Mouse (Mus musculus): ENCODE results near the gene Sh3bp2. TPM values are rescaled to one million over a fixed set of nuclear protein-coding genes. Genes with fewer than 3 reads are reported as not detected.

Sh3bp2 gene
- polyA plus RNA-seq, 1 experiment from 2014 or later: 25.9 TPM

DNA sequence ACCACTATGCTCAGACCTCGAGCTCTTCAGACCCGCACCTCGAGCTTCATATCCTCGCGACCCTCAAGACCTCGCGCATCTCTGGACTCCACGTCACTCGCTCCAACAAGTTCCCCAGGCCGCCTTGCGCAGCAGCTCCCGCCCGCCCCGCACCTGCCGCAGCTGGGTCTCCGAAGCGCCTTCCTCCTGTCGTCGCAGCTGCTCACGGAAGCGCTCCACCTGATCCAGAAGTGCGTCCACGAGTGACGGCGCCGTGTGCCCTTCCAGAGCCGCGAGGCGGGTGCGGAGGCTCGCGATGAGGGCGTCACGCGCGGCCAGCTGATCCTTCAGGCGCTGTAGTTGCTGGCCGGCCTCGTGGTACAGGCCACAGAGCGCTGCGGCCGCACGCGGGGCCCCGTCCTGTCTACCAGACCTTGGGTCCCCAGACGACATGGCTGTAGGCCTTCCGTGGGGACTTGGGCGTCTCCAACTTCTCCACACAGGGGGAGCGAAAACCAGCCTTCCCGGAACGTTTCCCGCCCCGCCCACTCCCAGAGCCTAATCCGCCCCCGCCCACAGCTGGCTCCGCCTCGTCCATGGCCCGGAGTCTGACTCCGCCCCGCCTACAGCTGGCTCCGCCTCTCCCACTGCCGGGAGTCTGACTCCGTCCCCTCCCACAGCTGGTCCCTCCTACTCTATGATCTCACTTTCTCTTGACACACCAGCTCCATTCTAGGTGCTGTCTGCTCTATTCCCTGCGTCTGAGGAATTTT, 12.0 kb upstream of the Sh3bp2 start, which contains the start of gene Tnip2:
Gene Tnip2, minus strand, starts transcription at position 526 of the 752 bp plus-strand sequence.
- Histone ChIP-seq H3K4me2 (peak within 1 kb of the TSS; percentile 79), H3K9me3 (no peaks in the 10 kb centered on the region), H3K36me3 (replicated peaks) (no peaks in the 10 kb centered on the region), H3K4me1 (peaks cover 9% of the 10 kb centered on the region; the same call in 1 of the 2 replicates), H3K4me3 (peak within 1 kb of the TSS; percentile 62), H3K27me3 (replicated peaks) (0 out of 2 replicates have a peak, but pooled peaks cover 6% of the 10 kb centered on the region), H3K27ac (no peak within 1 kb of the TSS), H3K9ac (peak within 1 kb of the TSS; percentile 66)
- WGBS: under 1% methylated on average over 63 of the region's 64 CpGs
- peak; percentile 97 for ATAC-seq (replicated peaks)

DNA sequence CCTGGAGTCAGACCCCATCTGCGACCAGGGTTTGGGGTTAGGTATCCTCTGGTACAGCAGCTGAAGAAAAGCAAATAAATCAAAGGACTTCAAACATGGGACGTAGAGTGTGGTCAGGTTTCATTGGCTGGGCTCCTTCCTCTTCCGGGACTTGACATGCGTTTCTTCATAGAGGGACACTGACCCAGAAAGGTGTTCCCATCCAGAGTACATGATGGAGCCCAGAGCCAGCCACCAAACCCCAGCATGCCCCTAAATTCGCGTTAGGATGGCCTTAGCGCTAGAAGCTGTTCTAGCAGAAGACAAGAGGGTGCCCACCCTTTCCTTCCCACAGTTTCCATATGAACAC, 11.4 kb upstream of the Sh3bp2 start:
- no peak; the same call in 1 of the 2 replicates for ATAC-seq (replicated peaks)
- H3K36me3 ChIP-seq (replicated peaks): no peaks in the 10 kb centered on the region
- 24% methylated on average over 7 of the region's 7 CpGs for WGBS

DNA sequence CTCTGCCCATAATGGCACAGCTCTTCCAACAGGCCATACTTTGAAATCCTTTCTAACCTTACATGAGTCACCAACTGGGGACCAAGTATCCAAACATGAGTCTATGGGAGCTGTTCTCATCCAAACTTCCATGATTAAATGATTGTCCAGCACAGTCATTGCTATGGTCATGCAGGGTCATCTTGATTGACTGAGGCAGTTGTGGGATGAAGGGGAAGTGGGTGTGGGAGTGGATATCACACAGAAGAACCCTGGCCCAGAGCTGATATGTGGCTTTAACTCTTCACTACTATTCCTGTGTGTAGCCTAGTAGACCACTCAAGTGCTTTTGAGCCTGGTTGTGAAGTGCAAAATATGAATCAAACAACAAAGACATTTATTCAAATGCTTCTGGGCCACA, 10.5 kb upstream of the Sh3bp2 start:
- no peak overlapping the region for H3K9ac ChIP-seq
- 0 out of 2 replicates have a peak, but pooled peaks cover 6% of the 10 kb centered on the region for H3K27me3 ChIP-seq (replicated peaks)
- no peak overlapping the region for H3K4me2 ChIP-seq
- H3K4me3 ChIP-seq: no peak overlapping the region
- no peak for ATAC-seq (replicated peaks)
- no peak overlapping the region for H3K27ac ChIP-seq
- no peaks in the 10 kb centered on the region for H3K36me3 ChIP-seq (replicated peaks)
- H3K9me3 ChIP-seq: no peaks in the 10 kb centered on the region
- H3K4me1 ChIP-seq: peaks cover 9% of the 10 kb centered on the region; the same call in 1 of the 2 replicates

More for the DNA sequence above, 11.4 kb upstream of the Sh3bp2 start:
- H3K27me3 ChIP-seq (replicated peaks): 0 out of 2 replicates have a peak, but pooled peaks cover 6% of the 10 kb centered on the region
- no peaks in the 10 kb centered on the region for H3K9me3 ChIP-seq
- peaks cover 9% of the 10 kb centered on the region; the same call in 1 of the 2 replicates for H3K4me1 ChIP-seq
- H3K4me2 ChIP-seq: peak overlapping the region; percentile 79
- no peak overlapping the region for H3K27ac ChIP-seq
- no peak overlapping the region for H3K9ac ChIP-seq
- H3K4me3 ChIP-seq: peak overlapping the region; percentile 62

DNA sequence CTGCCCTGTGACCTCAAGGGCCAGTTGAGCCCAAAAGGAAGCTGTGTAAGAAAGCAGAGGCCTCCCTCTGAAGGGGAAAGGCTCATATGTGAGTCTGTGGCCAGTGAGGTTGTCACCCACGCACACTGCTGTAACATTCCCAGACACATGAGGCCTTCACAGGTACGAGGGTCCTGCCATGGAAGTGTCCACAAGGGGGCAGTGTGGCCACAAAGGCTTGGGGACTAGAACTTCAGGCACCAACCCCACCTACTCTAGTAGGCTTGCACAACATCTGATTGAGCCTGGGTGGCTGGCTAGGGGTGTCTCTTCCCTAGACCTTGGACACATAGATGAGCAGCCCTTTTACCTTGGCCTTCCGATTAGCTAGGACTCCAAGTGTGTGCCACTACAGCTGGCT, 7.7 kb upstream of the Sh3bp2 start:
- Histone ChIP-seq H3K27ac (no peak overlapping the region), H3K4me3 (no peak overlapping the region), H3K4me1 (peaks cover 7% of the 10 kb centered on the region; the same call in 1 of the 2 replicates), H3K9me3 (no peaks in the 10 kb centered on the region), H3K27me3 (replicated peaks) (no peaks in the 10 kb centered on the region), H3K9ac (no peak overlapping the region), H3K4me2 (no peak overlapping the region), H3K36me3 (replicated peaks) (no peaks in the 10 kb centered on the region)
- no peak for ATAC-seq (replicated peaks)
- WGBS: 29% methylated on average over 3 of the region's 3 CpGs

DNA sequence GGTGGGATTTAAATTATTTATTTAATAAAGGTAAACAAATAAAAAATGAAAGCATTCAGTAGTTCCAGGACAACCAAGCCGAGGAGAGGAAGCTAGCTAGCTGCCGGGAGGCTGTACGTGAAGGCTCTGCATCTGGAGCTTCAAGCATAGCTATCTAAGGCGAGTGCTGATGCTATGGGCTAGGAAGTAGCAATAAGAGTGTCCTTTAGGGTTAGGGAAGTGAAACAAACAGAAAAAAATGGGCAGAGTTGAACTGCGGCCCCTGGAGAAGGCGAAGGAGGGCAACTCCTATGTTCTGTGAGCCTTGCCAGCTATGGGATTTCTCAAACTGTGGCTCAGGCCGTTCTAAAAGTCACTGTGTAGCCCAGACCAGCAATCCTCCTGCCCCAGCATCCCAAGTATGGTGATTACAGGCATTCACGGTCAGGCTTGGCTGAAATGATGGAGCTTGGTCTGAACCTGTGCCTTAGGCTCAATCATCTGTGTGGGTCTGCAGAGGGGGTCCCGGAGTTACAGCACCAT, 6.2 kb upstream of the Sh3bp2 start:
- no peak overlapping the region for H3K4me2 ChIP-seq
- H3K9me3 ChIP-seq: no peaks in the 10 kb centered on the region
- no peak overlapping the region for H3K27ac ChIP-seq
- no peaks in the 10 kb centered on the region for H3K27me3 ChIP-seq (replicated peaks)
- H3K4me1 ChIP-seq: no peaks in the 10 kb centered on the region
- no peak overlapping the region for H3K9ac ChIP-seq
- 85% methylated on average over 9 of the region's 9 CpGs for WGBS
- H3K4me3 ChIP-seq: no peak overlapping the region
- ATAC-seq (replicated peaks): no peak
- H3K36me3 ChIP-seq (replicated peaks): no peaks in the 10 kb centered on the region

DNA sequence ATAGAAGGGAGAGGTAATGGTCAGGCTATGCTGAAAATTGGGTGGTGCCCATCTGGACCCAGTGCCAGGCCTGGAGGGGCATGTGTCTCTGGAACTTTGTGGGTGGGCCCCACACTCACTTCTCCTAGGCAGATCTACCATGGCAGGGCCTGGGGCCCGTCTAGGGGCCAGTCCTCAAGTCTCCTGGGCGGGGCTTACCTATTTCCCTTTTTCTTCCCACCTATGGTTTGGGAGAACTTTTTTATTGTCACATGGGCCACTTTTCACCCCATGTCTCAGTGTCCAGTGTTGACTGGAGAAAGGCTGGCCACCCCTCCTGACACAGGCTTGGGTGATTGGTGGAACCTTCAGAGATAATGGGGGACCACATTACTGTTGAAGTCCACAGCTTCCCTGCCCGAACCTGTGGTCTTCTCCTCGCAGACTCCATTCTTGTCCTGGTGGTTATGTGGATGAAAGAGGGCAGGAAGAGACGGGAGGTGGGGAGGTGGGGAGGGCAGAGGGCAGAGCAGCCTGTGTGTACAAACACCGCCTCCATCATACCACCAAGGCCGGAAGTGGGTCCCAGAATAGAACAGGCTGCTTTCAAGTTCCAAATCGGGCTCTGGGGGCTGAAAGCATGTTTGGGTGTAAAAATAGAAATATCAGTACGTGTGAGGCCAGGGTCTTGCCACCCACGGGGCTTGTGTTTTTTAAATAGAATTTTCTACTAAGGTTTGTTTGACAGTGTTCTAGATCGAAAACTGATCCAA, 5.0 kb upstream of the Sh3bp2 start:
- WGBS: 68% methylated on average over 11 of the region's 11 CpGs
- Histone ChIP-seq H3K4me3 (no peak overlapping the region), H3K4me1 (peaks cover 2% of the 10 kb centered on the region), H3K9me3 (no peaks in the 10 kb centered on the region), H3K36me3 (replicated peaks) (no peaks in the 10 kb centered on the region), H3K27me3 (replicated peaks) (no peaks in the 10 kb centered on the region), H3K9ac (no peak overlapping the region), H3K27ac (no peak overlapping the region), H3K4me2 (no peak overlapping the region)
- no peak for ATAC-seq (replicated peaks)

DNA sequence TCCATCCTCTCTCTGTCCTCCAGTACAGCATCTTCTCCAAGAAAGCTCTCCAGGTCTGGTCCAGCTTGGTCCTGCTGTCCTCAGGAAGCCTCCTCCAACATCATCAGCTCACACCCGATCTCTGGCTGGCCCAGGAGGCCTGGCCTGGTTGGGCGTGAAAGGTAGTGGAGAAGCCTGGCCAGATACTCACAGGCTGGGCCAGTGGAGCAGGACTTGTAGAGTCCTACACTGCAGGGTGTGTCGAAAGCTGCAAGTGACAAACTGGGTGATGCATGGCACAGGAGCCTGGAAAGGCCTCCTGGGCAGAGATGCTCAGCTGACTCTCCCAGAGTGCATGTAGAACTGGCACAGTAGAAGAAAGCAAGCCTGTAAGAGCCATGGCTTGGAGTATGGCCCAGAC, 4.3 kb upstream of the Sh3bp2 start:
- Histone ChIP-seq H3K27ac (no peak overlapping the region), H3K4me2 (no peak overlapping the region), H3K9me3 (no peaks in the 10 kb centered on the region), H3K36me3 (replicated peaks) (no peaks in the 10 kb centered on the region), H3K9ac (no peak overlapping the region), H3K4me3 (no peak overlapping the region), H3K4me1 (peaks cover 6% of the 10 kb centered on the region), H3K27me3 (replicated peaks) (no peaks in the 10 kb centered on the region; the same call in 1 of the 2 replicates)
- WGBS: 88% methylated on average over 3 of the region's 3 CpGs
- no peak for ATAC-seq (replicated peaks)

DNA sequence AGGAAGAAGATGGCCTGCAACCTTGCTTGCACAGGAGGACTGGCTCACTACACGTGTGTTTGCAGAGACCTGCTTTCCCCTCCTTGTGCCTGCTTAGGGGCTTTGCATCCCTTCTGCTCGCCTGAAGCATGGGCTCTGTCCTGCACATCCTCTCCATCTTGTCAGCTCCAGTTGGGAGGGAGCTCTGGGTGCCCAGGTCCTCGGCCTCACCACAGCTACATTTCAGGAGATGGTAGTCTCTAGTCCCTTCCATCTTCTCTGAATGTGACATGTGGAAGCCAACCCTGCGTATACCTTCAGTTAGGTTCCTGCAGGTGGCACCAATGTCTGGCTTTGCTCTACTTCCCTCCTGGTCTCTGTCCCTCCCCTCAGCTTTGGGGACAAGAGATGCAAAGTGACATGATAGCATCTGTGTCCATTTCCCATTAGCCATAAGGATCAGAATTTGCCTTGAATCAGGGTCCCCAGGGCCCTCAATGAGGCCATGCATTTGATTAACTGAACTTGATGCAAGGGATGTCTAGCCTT, 1.6 kb upstream of the Sh3bp2 start:
- Histone ChIP-seq H3K36me3 (replicated peaks) (no peaks in the 10 kb centered on the region), H3K4me1 (peaks cover 6% of the 10 kb centered on the region), H3K9me3 (no peaks in the 10 kb centered on the region), H3K27ac (no peak overlapping the region), H3K9ac (no peak overlapping the region), H3K4me3 (no peak overlapping the region), H3K27me3 (replicated peaks) (no peaks in the 10 kb centered on the region; the same call in 1 of the 2 replicates), H3K4me2 (no peak overlapping the region)
- ATAC-seq (replicated peaks): no peak
- 65% methylated on average over 4 of the region's 4 CpGs for WGBS

DNA sequence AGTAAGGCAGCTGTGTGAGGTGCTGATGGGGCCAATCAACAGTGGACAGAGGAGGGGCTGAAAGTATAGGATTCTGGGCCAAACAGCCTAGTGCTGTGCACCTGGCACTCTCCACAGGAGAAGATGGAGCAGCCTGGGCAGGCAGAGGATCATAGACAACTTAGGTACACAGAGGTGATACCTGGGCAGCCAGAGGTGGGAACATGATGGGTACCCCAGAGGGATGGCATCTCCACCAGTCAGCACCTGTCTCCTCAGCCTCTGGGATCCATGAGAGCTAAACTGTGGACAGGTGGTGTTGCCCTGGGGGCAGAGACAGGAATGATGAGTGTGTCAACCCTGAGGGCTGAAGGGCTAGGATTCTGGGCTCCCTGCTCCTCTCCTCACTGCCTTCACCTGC, 1.1 kb upstream of the Sh3bp2 start:
- no peak overlapping the region for H3K9ac ChIP-seq
- H3K4me2 ChIP-seq: no peak overlapping the region
- no peaks in the 10 kb centered on the region for H3K9me3 ChIP-seq
- ATAC-seq (replicated peaks): no peak
- no peaks in the 10 kb centered on the region; the same call in 1 of the 2 replicates for H3K27me3 ChIP-seq (replicated peaks)
- peaks cover 6% of the 10 kb centered on the region for H3K4me1 ChIP-seq
- H3K27ac ChIP-seq: no peak overlapping the region
- H3K4me3 ChIP-seq: no peak overlapping the region
- no peaks in the 10 kb centered on the region for H3K36me3 ChIP-seq (replicated peaks)

DNA sequence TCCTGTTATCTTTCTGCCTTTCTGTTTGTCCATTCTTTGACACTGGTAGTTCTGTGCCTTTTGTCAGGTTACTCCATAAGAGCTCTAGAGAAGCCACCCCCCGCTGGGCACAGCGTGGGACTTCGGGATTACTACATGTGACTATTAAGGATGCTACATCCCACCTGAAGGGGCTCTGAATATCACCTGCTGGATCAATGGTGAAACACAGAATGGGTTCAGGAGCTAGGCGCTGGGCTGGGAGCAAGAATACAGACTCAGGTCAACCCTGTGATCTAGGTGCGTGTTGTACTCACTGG, 788 bp downstream of the Sh3bp2 start:
- ATAC-seq (replicated peaks): no peak
- H3K27me3 ChIP-seq (replicated peaks): no peaks in the 10 kb centered on the region; the same call in 1 of the 2 replicates
- H3K4me3 ChIP-seq: no peak overlapping the region
- H3K9me3 ChIP-seq: no peaks in the 10 kb centered on the region
- no peaks in the 10 kb centered on the region for H3K36me3 ChIP-seq (replicated peaks)
- H3K27ac ChIP-seq: no peak overlapping the region
- H3K9ac ChIP-seq: no peak overlapping the region
- 36% methylated on average over 5 of the region's 5 CpGs for WGBS
- peaks cover 6% of the 10 kb centered on the region for H3K4me1 ChIP-seq
- no peak overlapping the region for H3K4me2 ChIP-seq

DNA sequence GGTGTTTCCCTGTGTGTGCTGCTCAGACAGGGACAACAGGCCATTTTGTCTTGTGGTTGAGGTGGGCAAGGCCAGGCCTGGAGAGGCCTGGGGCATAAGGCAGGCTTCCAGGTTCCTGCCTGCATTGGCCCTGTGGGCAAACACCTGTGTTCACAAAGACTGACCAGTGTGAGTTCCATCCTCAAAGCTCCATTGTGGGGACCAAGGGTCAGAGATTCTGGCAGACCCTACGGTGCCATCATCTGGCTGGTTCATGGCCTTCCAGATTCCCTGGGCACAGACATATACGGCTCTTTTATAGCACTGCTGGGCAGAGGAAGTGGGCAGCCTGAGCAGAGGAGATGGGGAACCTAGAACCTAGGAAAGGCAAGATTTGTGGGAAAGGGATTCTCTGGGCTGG, 1.7 kb downstream of the Sh3bp2 start:
- no peak overlapping the region for H3K27ac ChIP-seq
- WGBS: 77% methylated on average over 2 of the region's 2 CpGs
- no peak overlapping the region for H3K4me2 ChIP-seq
- H3K36me3 ChIP-seq (replicated peaks): no peaks in the 10 kb centered on the region
- ATAC-seq (replicated peaks): no peak
- peaks cover 6% of the 10 kb centered on the region for H3K4me1 ChIP-seq
- no peak overlapping the region for H3K9ac ChIP-seq
- H3K4me3 ChIP-seq: no peak overlapping the region
- no peaks in the 10 kb centered on the region for H3K9me3 ChIP-seq
- no peaks in the 10 kb centered on the region; the same call in 1 of the 2 replicates for H3K27me3 ChIP-seq (replicated peaks)

DNA sequence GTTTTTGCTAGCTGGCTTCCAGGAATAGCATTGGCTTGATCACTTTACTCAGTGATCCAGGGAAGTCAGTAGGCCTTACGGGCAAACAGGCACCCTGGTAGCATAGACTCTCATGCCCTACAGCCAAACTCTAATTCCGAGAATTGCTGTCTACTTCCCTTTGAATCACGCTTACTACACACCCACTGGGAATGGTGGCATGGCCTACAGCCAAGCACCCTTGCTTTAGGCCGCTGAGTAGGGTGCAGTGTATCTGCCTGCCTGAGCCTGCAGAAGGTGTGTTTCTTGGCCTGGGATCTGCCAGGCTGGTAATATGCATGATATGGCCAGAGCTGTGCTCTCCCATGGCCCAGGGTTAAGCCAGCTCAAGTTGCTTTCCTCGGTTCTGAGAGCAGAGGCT, 3.1 kb downstream of the Sh3bp2 start:
- no peak for ATAC-seq (replicated peaks)
- H3K27me3 ChIP-seq (replicated peaks): no peaks in the 10 kb centered on the region; the same call in 1 of the 2 replicates
- no peaks in the 10 kb centered on the region for H3K9me3 ChIP-seq
- no peaks in the 10 kb centered on the region for H3K36me3 ChIP-seq (replicated peaks)
- H3K4me1 ChIP-seq: peaks cover 6% of the 10 kb centered on the region
- H3K4me3 ChIP-seq: no peak overlapping the region
- no peak overlapping the region for H3K4me2 ChIP-seq
- no peak overlapping the region for H3K27ac ChIP-seq
- 85% methylated on average over 5 of the region's 5 CpGs for WGBS
- H3K9ac ChIP-seq: no peak overlapping the region
